7 mouse cellular contexts compared by ENCODE assay signal in genomic region chr16:93729801-93730721, GRCm38 (mm10). TPM values are rescaled to one million over a fixed set of nuclear protein-coding genes. Genes with fewer than 3 reads are reported as not detected.
DNase-seq lines count a peak whose midpoint lies in the region; TF ChIP-seq lines count a peak whose summit lies in the region.

No protein-coding gene starts in this region.

- H3K4me1 ChIP-seq in small intestine, adult 2 months (ENCODE audit: control insufficient read depth, insufficient read depth, insufficient read length, low read length): peaks cover 46% of the 10 kb centered on the region

- no peak overlapping the region for H3K4me3 ChIP-seq in small intestine, adult 2 months (ENCODE audit: low read depth, low read length)

- no peak for TF ChIP-seq POLR2A in small intestine, adult 2 months (IDR thresholded peaks at IDR 0.05; ENCODE audit: low read depth, low read length)

- no peaks in the 10 kb centered on the region for H3K27me3 ChIP-seq in small intestine, adult 2 months (ENCODE audit: control insufficient read depth, insufficient read depth, low read length)

- DNase-seq in lung, postnatal 36 days: peak; percentile 20
- DNase-seq in lung, postnatal 4 days: no peak
- peak; percentile 65 to 75 for DNase-seq in cerebellum, postnatal 10 days
- DNase-seq in layer of hippocampus, adult 8-10 months (ENCODE audit: low spot score in 2 of 2): peak; percentile 65 to 71
- DNase-seq in spleen, adult 12 weeks (ENCODE audit: low spot score): no peak
- no peak for DNase-seq in embryo, embryonic 9.5 days (ENCODE audit: extremely low spot score)

- peak overlapping the region; percentile 21; the same call in 1 of the 2 replicates for H3K27ac ChIP-seq in small intestine, adult 2 months (ENCODE audit: insufficient read depth, low read depth, low read length)

- H3K36me3 ChIP-seq in small intestine, adult 2 months (ENCODE audit: control insufficient read depth, insufficient read depth, low read length): peaks cover 18% of the 10 kb centered on the region

- no peak for TF ChIP-seq CTCF in small intestine, adult 2 months (IDR thresholded peaks at IDR 0.05; ENCODE audit: extremely low read depth, insufficient read length, insufficient replicate concordance, low read depth, low read length)

- 89% methylated on average over 23 of the region's 23 CpGs for WGBS in small intestine, adult 2 months

RNA-seq across cellular contexts. Expression of gene Dop1b, which starts 18.4 kb away (rescaled TPM):
- 100 to 1,000 TPM in 3 of 4 experiments, 10 to 100 TPM in 1; 88.7 to 126 (median 112) TPM for total RNA-seq in layer of hippocampus, adult 8-10 months (2022)
- polyA plus RNA-seq in small intestine, adult 2 months (2012; rRNA removed): 42.9 and 94.1 TPM in 2 replicates

RNA-seq across cellular contexts. Expression of gene Cbr3, which starts 47.0 kb away (rescaled TPM):
- total RNA-seq in layer of hippocampus, adult 8-10 months (2022): 10 to 100 TPM; 16.9 to 19.0 (median 17.5) TPM
- 4.0 and 39.0 TPM in 2 replicates for polyA plus RNA-seq in small intestine, adult 2 months (2012; rRNA removed)

Comparison
In these comparisons a context has a peak if more than half of its experiments do, and no peak if none do; other contexts are left out.
1. DNase-seq: peak in lung, postnatal 36 days (single experiment), cerebellum, postnatal 10 days (2 of 2) and layer of hippocampus, adult 8-10 months (2 of 2); none in lung, postnatal 4 days (0 of 2), spleen, adult 12 weeks (single experiment) and embryo, embryonic 9.5 days (single experiment).